Mouse (Mus musculus) forebrain, postnatal 0 days (tissue): ENCODE data around the gene Cask. TPM values are rescaled to one million over a fixed set of nuclear protein-coding genes. Genes with fewer than 3 reads are reported as not detected.

Experiments used
- ATAC-seq: fragments of 200-750 bp; cut with Nextera tagmentation; 2 replicates; pipeline ENCODE4 v1.8.0; 2017; ENCODE audit warnings: mild to moderate bottlenecking, moderate library complexity
- DNase-seq: peaks from one replicate; pipeline ENCODE4 v3.0.0-alpha.2; 2015
- H3K27ac ChIP-seq: fragments of 300-500 bp; sonication (generic); 2 replicates; pipeline ENCODE4 v1.5.1; 2014; ENCODE audit warnings: low read depth, mild to moderate bottlenecking, antibody characterized with exemption, low read length, moderate library complexity, mixed read lengths
- H3K27me3 ChIP-seq: fragments of 300-500 bp; sonication (generic); 2 replicates; pipeline ENCODE4 v1.6.1; 2014; ENCODE audit warnings: mild to moderate bottlenecking, low read length, mixed read lengths; ENCODE audit not compliant: insufficient read depth
- H3K36me3 ChIP-seq: fragments of 300-500 bp; sonication (generic); 2 replicates; pipeline ENCODE4 v1.6.1; 2014; ENCODE audit warnings: mild to moderate bottlenecking, moderate library complexity; ENCODE audit not compliant: insufficient read depth
- H3K4me1 ChIP-seq: fragments of 300-500 bp; sonication (generic); 2 replicates; pipeline ENCODE4 v1.6.1; 2014; ENCODE audit warnings: antibody characterized with exemption; ENCODE audit not compliant: insufficient read depth
- H3K4me2 ChIP-seq: fragments of 300-500 bp; sonication (generic); 2 replicates; pipeline ENCODE4 v1.6.1; 2014; ENCODE audit warnings: low read depth, mild to moderate bottlenecking, moderate library complexity
- H3K4me3 ChIP-seq: fragments of 300-500 bp; sonication (generic); 2 replicates; pipeline ENCODE4 v1.5.1; 2014; ENCODE audit warnings: low read depth, low read length, mixed read lengths
- H3K9ac ChIP-seq: fragments of 300-500 bp; sonication (generic); 2 replicates; pipeline ENCODE4 v1.6.1; 2014; ENCODE audit warnings: mild to moderate bottlenecking
- H3K9me3 ChIP-seq: fragments of 300-500 bp; sonication (generic); 2 replicates; pipeline ENCODE4 v1.6.1; 2016; ENCODE audit warnings: low read length
- CTCF ChIP-seq: sonication (generic); IDR thresholded peaks from 2 replicates; pipeline ENCODE4 v1.5.1; 2016; ENCODE audit warnings: antibody characterized with exemption, control low read depth, low read depth
- WGBS: fragments of 180-500 bp; shearing (Covaris S2); extraction: QIAGEN DNeasy Blood & Tissue Kit; methylation state at CpG from one replicate; pipeline ENCODE4 v1.1.7; 2014; 5-methylcytosine and 5-hydroxymethylcytosine counted together
- polyA plus RNA-seq: library from polyadenylated mRNA; unstranded; fragments of >200 nt; fragmentation: Nextera tagmentation; extraction: Ambion mirVana; gene quantifications from 2 replicates; pipeline ENCODE4 v1.2.1, GENCODE M21; 2015
- total RNA-seq: library from RNA; depleted of rRNA; stranded (reverse); fragments of >200 nt; gene quantifications from 2 replicates; pipeline ENCODE4 v1.2.3, GENCODE M21; 2014

Cask gene
- total and polyA plus RNA-seq, 2 experiments from 2014 or later = 57.9 to 183 TPM

- Histone ChIP-seq H3K4me2 (no peak overlapping the region), H3K36me3 (no peaks in the 10 kb centered on the region), H3K9ac (no peak overlapping the region), H3K9me3 (no peaks in the 10 kb centered on the region), H3K27ac (no peak overlapping the region), H3K27me3 (no peaks in the 10 kb centered on the region; the same call in 1 of the 2 replicates), H3K4me1 (no peaks in the 10 kb centered on the region), H3K4me3 (no peak overlapping the region)
- no peak for TF ChIP-seq CTCF
- WGBS = 96% methylated on average over 1 of the region's 1 CpGs
- ATAC-seq = no peak
- no peak for DNase-seq
Measured at GRCm38 (mm10) chrX:13636398-13636797, 214.8 kb downstream of the Cask start.

GRCm38 (mm10) chrX:13631599-13632283 lies 219.4 kb downstream of the Cask start, which contains the start of gene Gpr34:
Gpr34 (plus strand) TSS chrX:13632089.
- 73% methylated on average over 5 of the region's 5 CpGs for WGBS
- no peaks in the 10 kb centered on the region for H3K9me3 ChIP-seq
- H3K4me2 ChIP-seq = no peak within 1 kb of the TSS
- H3K4me3 ChIP-seq = no peak within 1 kb of the TSS
- no peaks in the 10 kb centered on the region; the same call in 1 of the 2 replicates for H3K27me3 ChIP-seq
- H3K27ac ChIP-seq = no peak within 1 kb of the TSS
- no peak for DNase-seq
- no peak for TF ChIP-seq CTCF
- no peaks in the 10 kb centered on the region for H3K36me3 ChIP-seq
- no peaks in the 10 kb centered on the region for H3K4me1 ChIP-seq
- H3K9ac ChIP-seq = no peak within 1 kb of the TSS
- ATAC-seq = no peak

GRCm38 (mm10) chrX:13622654-13623053 lies 228.5 kb downstream of the Cask start:
- Histone ChIP-seq H3K27ac (no peak overlapping the region), H3K36me3 (no peaks in the 10 kb centered on the region), H3K9ac (no peak overlapping the region), H3K4me2 (no peak overlapping the region), H3K27me3 (no peaks in the 10 kb centered on the region), H3K9me3 (no peaks in the 10 kb centered on the region), H3K4me3 (no peak overlapping the region), H3K4me1 (no peaks in the 10 kb centered on the region)
- ATAC-seq = no peak
- WGBS = 87% methylated on average over 5 of the region's 5 CpGs
- TF ChIP-seq CTCF = no peak
- DNase-seq = no peak

GRCm38 (mm10) chrX:13621473-13621872 lies 229.7 kb downstream of the Cask start:
- WGBS = 85% methylated on average over 4 of the region's 4 CpGs
- Histone ChIP-seq H3K4me1 (no peaks in the 10 kb centered on the region), H3K27me3 (no peaks in the 10 kb centered on the region), H3K36me3 (no peaks in the 10 kb centered on the region), H3K4me2 (no peak overlapping the region), H3K4me3 (no peak overlapping the region), H3K27ac (no peak overlapping the region), H3K9ac (no peak overlapping the region), H3K9me3 (no peaks in the 10 kb centered on the region)
- no peak for TF ChIP-seq CTCF
- DNase-seq (no peak), ATAC-seq (no peak)

- DNase-seq = peak; percentile 2
- 75% methylated on average over 4 of the region's 4 CpGs for WGBS
- no peak for TF ChIP-seq CTCF
Measured at GRCm38 (mm10) chrX:13618476-13618875, 232.7 kb downstream of the Cask start.

GRCm38 (mm10) chrX:13617294-13617693 lies 233.9 kb downstream of the Cask start:
- 97% methylated on average over 1 of the region's 1 CpGs for WGBS
- ATAC-seq (no peak), DNase-seq (no peak)
- no peak for TF ChIP-seq CTCF
- Histone ChIP-seq H3K4me3 (no peak overlapping the region), H3K9ac (no peak overlapping the region), H3K36me3 (peaks cover 5% of the 10 kb centered on the region; the same call in 1 of the 2 replicates), H3K9me3 (no peaks in the 10 kb centered on the region), H3K27ac (no peak overlapping the region), H3K27me3 (no peaks in the 10 kb centered on the region), H3K4me2 (no peak overlapping the region), H3K4me1 (no peaks in the 10 kb centered on the region)

More at GRCm38 (mm10) chrX:13618476-13618875, 232.7 kb downstream of the Cask start:
- Histone ChIP-seq H3K4me3 (no peak overlapping the region), H3K4me1 (no peaks in the 10 kb centered on the region), H3K27me3 (no peaks in the 10 kb centered on the region), H3K27ac (no peak overlapping the region), H3K9me3 (no peaks in the 10 kb centered on the region), H3K4me2 (no peak overlapping the region), H3K9ac (no peak overlapping the region), H3K36me3 (no peaks in the 10 kb centered on the region)
- no peak for ATAC-seq

- TF ChIP-seq CTCF = no peak
- Histone ChIP-seq H3K4me1 (no peaks in the 10 kb centered on the region), H3K9ac (no peak overlapping the region), H3K4me3 (no peak overlapping the region), H3K27ac (no peak overlapping the region), H3K9me3 (no peaks in the 10 kb centered on the region), H3K36me3 (peaks cover 5% of the 10 kb centered on the region; the same call in 1 of the 2 replicates), H3K27me3 (no peaks in the 10 kb centered on the region), H3K4me2 (no peak overlapping the region)
- DNase-seq = no peak
- no peak for ATAC-seq
- WGBS = 54% methylated on average over 1 of the region's 1 CpGs
Measured at GRCm38 (mm10) chrX:13616726-13617125, 234.4 kb downstream of the Cask start.
